Mouse (Mus musculus) lung, postnatal 0 days (tissue): ENCODE results near the gene 1700030K09Rik.

Experiments
- CTCF ChIP-seq: IDR thresholded peaks from 2 replicates; pipeline ENCODE4 v1.5.1; 2016; ENCODE audit warnings: antibody characterized with exemption, mild to moderate bottlenecking
- EP300 ChIP-seq: IDR thresholded peaks from 2 replicates; pipeline ENCODE4 v1.6.1; 2016; ENCODE audit warnings: antibody characterized with exemption, mild to moderate bottlenecking, control low read depth

- TF ChIP-seq CTCF (0 out of 2 replicates have a peak, but pooled peaks have one; percentile 2), EP300 (no peak)
Observed at GRCm38 (mm10) chr8:72413839-72414238, 29.8 kb upstream of the 1700030K09Rik start.
